Mouse (Mus musculus): ENCODE measurements around the gene Ube2i. TPM values are rescaled to one million over a fixed set of nuclear protein-coding genes. Genes with fewer than 3 reads are reported as not detected.

The Ube2i gene
- total RNA-seq, 2 experiments from 2014 or later, result 152 to 220 TPM

DNA sequence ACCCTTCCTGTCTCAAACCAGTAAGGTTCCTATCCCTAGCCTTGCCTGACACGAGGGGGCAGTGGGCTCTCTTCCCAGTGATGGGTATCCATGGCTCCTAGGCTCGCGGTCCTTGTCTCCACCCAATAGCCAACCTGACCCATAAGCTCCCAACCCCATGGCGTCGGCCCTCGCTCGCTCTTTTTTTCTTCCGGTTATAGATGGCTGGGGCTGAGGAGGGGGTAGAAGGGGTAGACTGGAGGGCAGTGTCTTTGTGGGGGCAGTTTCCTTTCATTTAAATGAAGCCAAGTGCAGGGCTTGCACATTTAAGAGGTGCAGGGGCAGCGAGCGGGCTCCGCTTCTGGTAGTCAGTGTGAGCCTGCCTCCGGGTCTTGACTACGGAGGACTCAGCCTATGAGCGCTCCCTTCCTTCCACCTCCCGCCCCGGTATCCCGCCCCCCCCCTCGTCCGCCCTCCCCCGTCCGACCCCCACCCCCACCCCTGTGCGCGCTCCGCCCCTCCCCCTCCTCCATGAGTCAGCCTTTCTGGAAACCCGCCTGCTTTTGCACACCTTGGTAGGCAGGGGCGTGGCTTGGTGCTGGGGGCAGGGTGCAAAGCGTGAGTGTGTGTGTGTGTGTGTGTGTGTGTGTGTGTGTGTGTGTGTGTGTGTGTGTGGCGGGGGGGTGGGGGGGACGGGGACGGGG is 52.5 kb downstream of the Ube2i start:
- peak; percentile 41 for ATAC-seq (replicated peaks; ENCODE audit: low FRiP score, poor library complexity, severe bottlenecking)

DNA sequence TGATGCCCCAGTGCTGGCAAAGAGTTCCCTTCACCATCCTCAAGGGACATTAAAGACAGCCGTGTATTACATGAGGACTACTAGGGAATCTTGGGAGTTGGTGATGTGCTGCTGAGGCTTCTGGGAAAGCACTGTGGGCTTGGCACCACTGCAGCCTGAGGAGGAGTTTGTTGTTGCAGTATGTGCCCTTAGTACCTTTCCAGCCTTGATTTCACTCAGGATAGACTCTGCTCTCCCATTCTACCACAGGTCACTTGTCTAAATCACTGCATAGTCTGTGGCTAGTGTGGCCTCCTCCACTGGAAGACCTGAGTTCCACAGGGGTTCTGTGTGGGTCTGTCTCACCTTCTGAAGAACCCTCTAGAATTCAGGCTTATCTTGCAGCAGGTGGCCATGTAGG is 53.7 kb downstream of the Ube2i start:
- ATAC-seq (replicated peaks; ENCODE audit: low FRiP score, poor library complexity, severe bottlenecking), result no peak

DNA sequence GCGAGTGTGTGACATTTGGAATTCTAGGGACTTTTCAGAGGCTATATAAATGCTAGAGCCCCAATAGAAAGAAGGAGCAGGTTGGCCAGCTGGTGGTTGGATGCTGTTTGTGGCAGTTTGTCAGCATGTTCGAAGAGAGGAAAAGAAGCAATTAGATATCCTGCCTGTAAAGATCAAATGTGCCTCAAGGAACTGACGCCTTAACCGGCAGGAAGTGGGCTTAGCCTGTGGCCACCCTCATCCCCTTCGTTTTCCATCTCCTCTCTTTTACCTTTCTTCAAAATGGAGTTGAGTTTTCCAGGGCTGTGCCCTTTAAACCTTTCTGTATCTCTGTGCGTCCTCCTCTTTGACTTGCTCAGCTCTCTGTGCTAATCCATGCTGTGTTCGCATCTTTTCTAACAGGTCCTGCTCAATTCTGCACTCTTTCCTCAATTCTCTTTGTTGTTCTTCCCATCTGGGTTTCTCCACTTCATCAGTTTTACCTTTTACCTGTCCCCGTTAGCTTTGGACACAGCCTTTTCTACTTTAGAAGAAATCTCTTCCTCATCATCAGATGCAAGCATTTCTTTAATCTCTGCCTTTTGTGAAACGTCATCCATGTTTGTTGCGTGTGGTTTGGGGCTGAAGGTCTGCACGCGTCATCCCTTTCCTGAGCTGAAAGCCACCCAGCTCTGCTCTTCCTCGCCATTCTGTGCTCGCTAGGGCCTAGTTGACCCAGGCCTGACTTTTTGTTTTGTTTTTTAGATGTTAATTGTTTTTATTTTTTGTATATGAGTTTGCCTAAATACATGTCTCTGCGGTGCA is 54.7 kb downstream of the Ube2i start:
- ATAC-seq (replicated peaks; ENCODE audit: low FRiP score, poor library complexity, severe bottlenecking), result no peak

DNA sequence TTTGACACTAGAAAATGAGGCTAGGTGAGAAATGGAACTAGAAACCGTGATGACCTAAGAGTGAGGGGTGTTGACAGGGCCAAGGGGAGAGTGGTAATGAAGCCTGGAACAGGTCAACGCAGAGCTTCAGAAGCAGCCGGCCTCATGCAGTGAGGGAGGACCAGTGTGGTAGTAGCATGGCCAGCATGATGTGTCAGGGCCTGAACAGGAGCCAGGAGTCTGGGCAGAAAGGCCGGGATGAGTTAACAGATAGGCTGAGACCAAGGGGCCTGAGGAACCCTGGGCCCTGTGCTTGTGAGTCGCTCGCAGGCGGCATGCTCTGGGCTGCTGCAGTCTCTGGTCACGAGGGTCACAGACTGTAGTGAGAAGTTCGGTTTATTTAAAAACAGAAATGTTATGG is 55.5 kb downstream of the Ube2i start:
- no peak for ATAC-seq (replicated peaks; ENCODE audit: low FRiP score, poor library complexity, severe bottlenecking)

DNA sequence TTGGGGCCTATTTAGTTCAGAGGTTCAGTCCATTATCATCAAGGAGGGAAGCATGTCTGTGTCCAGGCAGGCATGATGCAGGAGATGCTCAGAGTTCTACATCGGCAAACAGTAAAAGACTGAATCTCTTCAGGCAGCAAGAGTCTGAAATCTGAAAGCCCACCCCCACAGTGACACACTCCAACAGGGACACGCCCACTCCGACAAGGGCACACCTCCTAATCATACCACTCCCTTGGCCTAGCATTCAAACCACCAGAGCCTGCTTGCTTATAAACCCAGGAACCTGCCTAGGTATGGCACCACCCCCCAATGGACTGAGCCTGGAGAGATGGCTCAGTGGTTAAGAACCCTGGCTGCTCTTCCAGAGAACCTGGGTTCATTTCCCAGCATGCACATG is 59.0 kb downstream of the Ube2i start:
- ATAC-seq (replicated peaks; ENCODE audit: low FRiP score, poor library complexity, severe bottlenecking), result no peak

Other genes with a start within 250 kb of the Ube2i start
- not detected in 2 replicates for gene Tmem204, start 191.0 kb downstream of the Ube2i start, total RNA-seq (2015; ENCODE audit: low replicate concordance)
- not detected in 2 replicates for gene Tmem204, start 191.0 kb downstream of the Ube2i start, total RNA-seq (2017; ENCODE audit: low replicate concordance)
- gene Telo2, start 158.7 kb downstream of the Ube2i start, total RNA-seq (2015; ENCODE audit: low replicate concordance), result 3.2 and 5.0 TPM in 2 replicates
- 10.5 and 42.6 TPM in 2 replicates for gene Telo2, start 158.7 kb downstream of the Ube2i start, total RNA-seq (2017; ENCODE audit: low replicate concordance)
- not detected in 2 replicates for gene Ptx4, start 153.9 kb downstream of the Ube2i start, total RNA-seq (2015; ENCODE audit: low replicate concordance)
- gene Ptx4, start 153.9 kb downstream of the Ube2i start, total RNA-seq (2017; ENCODE audit: low replicate concordance), result not detected in 2 replicates
- gene Clcn7, start 141.2 kb downstream of the Ube2i start, total RNA-seq (2015; ENCODE audit: low replicate concordance), result 17.3 and 23.1 TPM in 2 replicates
- 20.0 and 22.6 TPM in 2 replicates for gene Clcn7, start 141.2 kb downstream of the Ube2i start, total RNA-seq (2017; ENCODE audit: low replicate concordance)
- gene Ccdc154, start 112.2 kb downstream of the Ube2i start, total RNA-seq (2015; ENCODE audit: low replicate concordance), result not detected in 2 replicates
- gene Ccdc154, start 112.2 kb downstream of the Ube2i start, total RNA-seq (2017; ENCODE audit: low replicate concordance), result 2.6 TPM in 1 of 2 replicates, not detected in the other
- gene Gm38655, start 99.2 kb downstream of the Ube2i start, total RNA-seq (2015; ENCODE audit: low replicate concordance), result not detected in 2 replicates
- gene Gm38655, start 99.2 kb downstream of the Ube2i start, total RNA-seq (2017; ENCODE audit: low replicate concordance), result not detected in 2 replicates
- gene BC003965, start 90.1 kb downstream of the Ube2i start, total RNA-seq (2015; ENCODE audit: low replicate concordance), result 5.0 and 7.9 TPM in 2 replicates
- gene BC003965, start 90.1 kb downstream of the Ube2i start, total RNA-seq (2017; ENCODE audit: low replicate concordance), result 2.0 and 3.5 TPM in 2 replicates
- gene Unkl, start 86.2 kb downstream of the Ube2i start, total RNA-seq (2015; ENCODE audit: low replicate concordance), result 28.8 and 41.9 TPM in 2 replicates
- gene Unkl, start 86.2 kb downstream of the Ube2i start, total RNA-seq (2017; ENCODE audit: low replicate concordance), result 29.3 and 36.7 TPM in 2 replicates
- 10.5 and 13.8 TPM in 2 replicates for gene Gnptg, start 34.5 kb downstream of the Ube2i start, total RNA-seq (2015; ENCODE audit: low replicate concordance)
- gene Gnptg, start 34.5 kb downstream of the Ube2i start, total RNA-seq (2017; ENCODE audit: low replicate concordance), result 5.8 and 8.4 TPM in 2 replicates
- 2.9 TPM in 1 of 2 replicates, not detected in the other for gene Tsr3, start 34.5 kb downstream of the Ube2i start, total RNA-seq (2015; ENCODE audit: low replicate concordance)
- gene Tsr3, start 34.5 kb downstream of the Ube2i start, total RNA-seq (2017; ENCODE audit: low replicate concordance), result 3.1 and 6.5 TPM in 2 replicates
- not detected in 2 replicates for gene Baiap3, start 18.3 kb downstream of the Ube2i start, total RNA-seq (2015; ENCODE audit: low replicate concordance)
- gene Baiap3, start 18.3 kb downstream of the Ube2i start, total RNA-seq (2017; ENCODE audit: low replicate concordance), result not detected in 2 replicates
- 101 and 104 TPM in 2 replicates for gene Prss34, start 23.8 kb upstream of the Ube2i start, total RNA-seq (2015; ENCODE audit: low replicate concordance)
- 38.0 and 42.1 TPM in 2 replicates for gene Prss34, start 23.8 kb upstream of the Ube2i start, total RNA-seq (2017; ENCODE audit: low replicate concordance)
- gene Prss28, start 34.0 kb upstream of the Ube2i start, total RNA-seq (2015; ENCODE audit: low replicate concordance), result 2.5 TPM in 1 of 2 replicates, not detected in the other
- not detected in 2 replicates for gene Prss28, start 34.0 kb upstream of the Ube2i start, total RNA-seq (2017; ENCODE audit: low replicate concordance)
- not detected in 2 replicates for gene Prss29, start 44.0 kb upstream of the Ube2i start, total RNA-seq (2015; ENCODE audit: low replicate concordance)
- gene Prss29, start 44.0 kb upstream of the Ube2i start, total RNA-seq (2017; ENCODE audit: low replicate concordance), result not detected in 2 replicates
- not detected in 2 replicates for gene Tpsab1, start 70.9 kb upstream of the Ube2i start, total RNA-seq (2015; ENCODE audit: low replicate concordance)
- gene Tpsab1, start 70.9 kb upstream of the Ube2i start, total RNA-seq (2017; ENCODE audit: low replicate concordance), result not detected in 2 replicates
- not detected in 2 replicates for gene Tpsb2, start 91.7 kb upstream of the Ube2i start, total RNA-seq (2015; ENCODE audit: low replicate concordance)
- not detected in 2 replicates for gene Tpsb2, start 91.7 kb upstream of the Ube2i start, total RNA-seq (2017; ENCODE audit: low replicate concordance)
- gene Tpsg1, start 94.7 kb upstream of the Ube2i start, total RNA-seq (2015; ENCODE audit: low replicate concordance), result not detected in 2 replicates
- gene Tpsg1, start 94.7 kb upstream of the Ube2i start, total RNA-seq (2017; ENCODE audit: low replicate concordance), result not detected in 2 replicates
- gene Cacna1h, start 159.2 kb upstream of the Ube2i start, total RNA-seq (2015; ENCODE audit: low replicate concordance), result 10.5 TPM in 1 of 2 replicates, not detected in the other
- 0.91 and 2.3 TPM in 2 replicates for gene Cacna1h, start 159.2 kb upstream of the Ube2i start, total RNA-seq (2017; ENCODE audit: low replicate concordance)
- gene Tekt4, start 180.0 kb upstream of the Ube2i start, total RNA-seq (2015; ENCODE audit: low replicate concordance), result not detected in 2 replicates
- not detected in 2 replicates for gene Tekt4, start 180.0 kb upstream of the Ube2i start, total RNA-seq (2017; ENCODE audit: low replicate concordance)
- gene Sstr5, start 222.7 kb upstream of the Ube2i start, total RNA-seq (2015; ENCODE audit: low replicate concordance), result not detected in 2 replicates
- gene Sstr5, start 222.7 kb upstream of the Ube2i start, total RNA-seq (2017; ENCODE audit: low replicate concordance), result not detected in 2 replicates